Mouse (Mus musculus): ENCODE results near the gene Emid1.
"Not testable (repeated sequence)": the region's sequence is repeated elsewhere in the genome, so short reads cannot be mapped to it uniquely, and the experiment has no call there.

Gene Emid1

DNA sequence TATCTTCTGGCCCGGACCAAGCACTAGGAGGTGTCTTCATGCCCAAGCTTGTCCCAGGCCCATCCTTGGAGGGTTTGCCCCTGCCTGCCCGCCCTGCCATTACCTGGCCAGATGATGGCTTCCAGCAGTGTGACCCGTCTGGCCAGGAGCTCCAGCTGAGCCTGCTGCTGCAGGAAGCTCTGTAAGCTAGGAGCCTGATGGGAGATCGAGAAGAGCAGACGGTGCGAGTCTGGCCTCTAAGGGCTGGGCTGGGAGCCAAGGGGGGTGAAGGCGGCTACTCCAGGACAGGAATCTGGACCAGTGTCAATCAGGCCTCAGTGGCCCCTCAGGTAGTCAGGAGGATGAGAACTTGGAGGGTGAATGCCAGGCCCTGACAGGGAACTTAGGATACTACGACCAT lies 42.6 kb downstream of the Emid1 start:
- DNase-seq (ENCODE audit: low spot score in 2 of 2): no peak

DNA sequence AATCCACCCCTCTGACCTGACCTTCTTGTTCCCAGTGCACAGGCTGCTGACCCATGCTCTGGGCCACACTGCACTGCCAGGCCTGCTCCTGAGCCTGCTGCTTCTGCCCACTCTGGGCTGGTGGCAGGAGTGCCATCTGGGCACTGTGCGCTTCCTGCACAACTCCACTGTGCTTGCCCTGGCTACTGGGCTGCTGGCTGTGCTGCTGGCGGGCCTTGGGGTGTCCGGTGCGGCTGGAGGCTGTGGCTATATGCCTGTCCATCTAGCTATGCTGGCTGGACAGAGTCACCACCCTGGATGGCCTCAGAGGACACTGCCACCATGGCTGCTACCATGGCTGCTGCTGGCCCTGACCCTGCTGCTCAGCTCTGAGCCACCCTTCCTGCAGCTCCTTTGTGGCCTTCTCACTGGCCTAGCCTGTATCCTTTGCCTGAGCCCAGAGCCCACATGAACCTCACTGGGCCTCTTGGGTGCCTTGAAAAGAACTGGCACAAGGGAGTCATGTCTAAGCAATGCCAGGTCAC lies 48.0 kb downstream of the Emid1 start:
- DNase-seq (ENCODE audit: low spot score in 2 of 2): no peak

DNA sequence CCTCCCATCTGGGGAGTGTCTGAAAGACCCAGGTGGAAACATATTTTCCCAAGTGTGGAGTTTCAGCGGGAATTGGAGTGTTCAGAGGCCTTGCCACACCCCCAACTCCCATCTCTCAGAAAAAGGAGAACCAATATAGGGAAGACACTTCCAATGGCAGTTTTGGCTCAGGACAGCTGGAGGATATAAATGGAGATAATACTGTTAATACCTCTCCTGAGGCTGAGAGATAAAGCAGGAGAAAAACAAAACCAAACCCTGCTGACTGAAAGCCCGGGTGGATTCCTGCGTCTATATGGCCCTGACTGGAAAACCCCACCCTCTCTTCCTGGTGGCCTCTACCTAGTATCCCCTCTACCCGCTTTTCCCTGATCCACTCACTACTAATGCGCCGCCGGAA lies 49.7 kb downstream of the Emid1 start:
- DNase-seq (ENCODE audit: low spot score in 2 of 2): no peak

DNA sequence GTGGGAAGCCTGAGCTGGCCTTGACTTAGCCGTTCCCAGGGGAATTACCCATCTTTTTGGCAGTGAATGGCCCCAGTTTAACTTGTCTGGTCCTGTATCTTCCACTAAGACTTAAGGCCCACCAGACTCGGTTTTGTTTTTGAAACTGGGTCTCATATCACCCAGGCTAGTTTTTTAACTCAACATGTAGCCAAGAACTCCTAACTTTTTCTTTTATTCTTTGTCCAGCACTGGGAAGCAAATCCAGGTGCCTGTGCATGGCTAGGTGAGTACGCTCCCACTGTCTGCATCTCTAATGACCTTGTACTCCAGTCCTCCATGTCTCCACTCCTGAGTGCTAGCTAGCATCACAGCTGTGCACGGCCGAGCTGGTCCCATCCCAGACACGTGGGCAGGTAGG lies 50.4 kb downstream of the Emid1 start:
- no peak for DNase-seq (ENCODE audit: low spot score in 2 of 2)

DNA sequence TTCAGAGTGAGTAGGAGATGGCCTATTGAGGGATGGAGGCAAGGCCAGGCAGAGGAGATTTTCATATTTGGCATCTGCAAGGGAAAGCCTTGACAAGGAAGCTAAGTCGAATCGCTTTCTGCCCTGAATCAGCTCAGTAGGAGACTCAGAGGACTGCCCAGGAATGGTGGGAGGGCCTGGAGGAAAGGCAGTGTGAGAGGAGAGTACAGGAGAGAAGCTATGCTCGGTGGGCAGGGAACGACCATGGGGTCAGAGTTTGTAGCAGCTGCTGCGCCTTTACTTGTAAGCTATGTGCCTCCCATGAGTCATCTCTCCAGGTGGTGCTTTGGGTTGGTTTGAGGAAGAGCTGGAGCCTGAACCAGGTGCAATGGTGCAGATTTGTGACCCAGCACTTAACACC lies 51.3 kb downstream of the Emid1 start:
- no peak for DNase-seq (ENCODE audit: low spot score in 2 of 2)

DNA sequence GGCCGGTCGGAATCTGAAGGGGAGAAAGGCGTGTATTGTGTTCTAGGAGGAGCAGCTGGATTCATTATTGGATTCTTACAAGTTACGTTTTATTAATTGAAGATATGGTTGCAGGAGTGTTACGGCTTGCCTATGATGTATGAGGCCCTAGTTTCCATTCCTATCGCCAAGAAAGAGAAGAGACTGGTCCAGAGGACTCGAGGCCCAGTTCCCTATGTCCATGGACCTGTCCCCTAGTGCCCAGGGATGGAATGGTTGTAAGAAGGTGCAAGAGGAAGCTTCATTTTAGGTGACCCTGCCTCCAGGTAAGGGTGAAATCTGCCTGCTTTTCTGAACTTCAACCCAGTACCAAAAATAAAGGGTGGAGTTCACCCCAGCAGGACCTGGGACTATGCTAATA lies 51.8 kb downstream of the Emid1 start:
- no peak for DNase-seq (ENCODE audit: low spot score in 2 of 2)

DNA sequence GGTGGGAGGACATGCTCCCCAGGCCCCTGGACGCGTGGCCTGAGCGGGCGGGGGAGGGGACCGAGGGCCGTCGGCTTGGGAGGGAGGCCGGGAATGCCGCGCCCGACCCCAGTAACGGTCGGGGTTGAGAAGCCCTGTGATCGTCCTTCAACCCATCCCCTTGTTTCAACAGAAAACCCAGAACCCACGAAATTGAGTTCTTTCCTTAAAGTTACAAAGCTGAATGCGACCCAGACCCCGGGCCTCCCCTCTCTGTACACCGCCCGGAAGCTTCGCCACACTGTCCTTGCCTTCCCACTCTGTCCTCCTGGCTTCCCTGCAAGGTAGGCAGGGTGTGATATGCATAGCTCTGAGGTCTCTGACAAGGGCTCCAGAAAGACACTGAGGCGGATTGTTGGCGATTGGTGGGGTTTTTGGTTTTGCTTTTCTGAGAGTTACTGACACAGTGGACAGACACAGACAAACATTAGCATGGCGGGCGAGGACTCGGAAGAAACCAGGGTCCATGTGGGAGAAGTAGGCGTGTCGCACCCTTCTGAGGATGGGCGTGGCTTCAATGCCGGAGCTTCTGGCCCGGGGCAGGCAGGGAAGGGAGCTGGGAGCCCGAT lies 52.4 kb downstream of the Emid1 start:
- DNase-seq (ENCODE audit: low spot score in 2 of 2): peak; percentile 70 to 73

DNA sequence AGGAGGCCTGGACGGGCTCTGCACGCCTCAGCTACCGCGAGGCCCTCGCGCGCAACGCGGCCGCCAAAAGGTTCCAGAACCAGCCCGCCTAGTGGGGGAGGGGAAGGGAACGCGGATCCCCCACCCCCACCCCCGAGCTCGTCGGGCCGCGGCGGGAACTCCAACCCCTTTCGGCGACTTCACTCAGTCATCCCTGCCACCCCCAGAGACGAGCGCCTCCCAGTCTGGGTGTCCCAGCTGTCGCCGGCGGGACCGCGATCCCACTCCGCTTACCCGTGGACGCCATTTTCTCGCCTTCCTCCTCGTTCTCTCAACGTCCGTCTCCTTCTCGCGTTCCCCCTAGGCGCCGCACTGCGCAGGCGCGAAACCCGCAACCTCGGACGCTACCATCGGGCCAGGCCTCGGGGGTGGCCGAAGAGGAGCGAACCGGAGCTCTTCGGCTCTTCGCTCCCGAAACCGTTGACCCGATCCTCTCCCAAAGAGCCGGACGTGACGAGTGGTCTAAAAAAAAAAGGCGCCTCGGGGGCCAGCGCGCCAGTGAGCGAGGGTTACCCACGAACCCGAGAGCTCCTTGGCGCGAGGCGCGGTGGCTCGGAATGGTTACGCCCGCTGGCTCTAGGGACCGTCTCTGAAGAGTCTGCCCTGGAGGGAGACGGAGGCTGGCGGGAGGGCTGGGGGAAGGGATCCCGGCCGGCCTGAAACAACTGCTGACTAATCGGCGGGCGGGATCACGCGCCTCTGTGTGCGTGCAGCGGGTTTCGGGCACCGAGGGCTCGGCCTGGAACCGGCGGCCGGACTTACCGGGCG lies 53.1 kb downstream of the Emid1 start, which contains the start of the genes Rhbdd3 and Ewsr1:
Gene Rhbdd3, plus strand, starts transcription at position 191 of the 807 bp plus-strand sequence.
Gene Ewsr1, minus strand, starts transcription at position 531 of the 807 bp plus-strand sequence.
- peak; percentile 95 to 96 for DNase-seq (ENCODE audit: low spot score in 2 of 2)

DNA sequence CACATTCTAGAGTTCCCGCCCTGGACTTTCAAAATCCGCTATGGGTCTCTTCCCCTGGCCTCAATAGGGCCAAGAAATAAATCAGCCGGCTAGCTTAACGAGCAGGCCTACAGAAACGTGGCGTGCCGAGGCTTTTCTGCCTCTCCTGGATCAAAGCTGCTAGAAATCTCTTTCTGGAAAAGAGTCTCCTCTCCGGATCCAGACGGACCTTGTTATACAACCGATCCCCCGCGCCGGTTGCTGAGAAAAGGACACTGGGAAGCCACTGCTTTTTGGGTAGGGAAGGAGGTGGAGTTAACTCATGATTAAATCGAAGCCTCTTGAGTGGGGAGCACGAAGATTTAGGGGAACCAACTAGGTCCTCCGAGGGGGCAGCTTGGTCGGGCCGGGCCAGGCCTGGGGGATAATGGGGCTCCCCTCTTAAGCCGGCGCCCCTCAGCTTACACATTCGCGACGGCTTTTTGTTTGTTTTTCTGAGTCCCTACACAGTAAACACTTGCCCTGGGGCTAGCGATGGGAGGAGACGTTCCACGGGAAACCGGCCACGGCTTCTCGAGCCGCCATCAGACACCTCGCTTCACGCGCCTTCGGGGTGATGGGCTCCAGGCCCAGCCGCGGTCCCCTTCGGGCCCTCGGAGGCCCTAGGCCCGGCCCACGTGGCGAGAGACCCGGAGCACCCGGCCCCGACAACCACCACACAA lies 53.9 kb downstream of the Emid1 start:
- peak in 1 of 2 experiments; percentile 53 for DNase-seq (ENCODE audit: low spot score in 2 of 2)

DNA sequence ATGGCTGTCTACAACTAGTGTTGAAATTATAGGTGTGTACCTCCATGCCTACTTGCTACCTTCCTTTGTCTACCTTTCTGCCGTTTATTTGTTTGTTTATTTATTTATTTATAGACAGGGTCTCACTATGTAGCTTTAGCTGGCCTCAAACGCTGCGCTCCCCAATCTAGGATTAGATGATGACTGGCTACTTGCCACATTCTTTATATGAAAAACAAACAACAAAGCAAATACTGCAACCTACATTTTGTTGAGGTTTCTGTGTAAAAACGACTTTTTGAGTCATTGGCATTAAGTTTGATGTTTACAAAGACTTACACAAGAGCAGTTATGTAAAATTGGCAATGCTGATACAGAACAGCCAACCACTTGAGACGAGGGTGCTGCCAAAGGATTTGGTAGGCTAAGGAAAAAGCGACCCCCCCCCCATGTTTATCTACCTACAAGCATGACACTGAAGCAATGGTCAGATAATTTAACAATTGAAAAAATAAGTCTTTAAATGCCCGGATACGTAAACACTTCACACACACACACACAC lies 55.5 kb downstream of the Emid1 start:
- no peak for DNase-seq (ENCODE audit: low spot score in 2 of 2)

DNA sequence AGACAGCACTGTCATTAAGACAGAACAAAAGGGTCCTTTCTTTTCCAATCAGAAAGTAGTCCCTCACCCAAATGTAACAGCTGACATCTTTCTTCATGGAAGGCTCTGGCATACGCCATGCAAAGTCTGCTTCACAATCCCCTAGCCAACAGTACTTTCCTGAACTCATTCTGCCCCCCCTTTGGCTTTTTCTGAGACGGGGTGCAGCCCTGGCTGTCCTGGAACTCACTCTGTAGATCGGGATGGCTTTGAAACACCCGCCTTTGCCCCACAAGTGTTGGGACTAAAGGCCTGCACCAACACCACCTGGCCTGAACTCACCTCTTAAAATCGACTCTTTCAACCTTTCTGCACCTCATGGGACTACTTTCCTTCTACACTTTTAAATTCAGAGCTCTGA lies 56.2 kb downstream of the Emid1 start:
- no peak for DNase-seq (ENCODE audit: low spot score in 2 of 2)

DNA sequence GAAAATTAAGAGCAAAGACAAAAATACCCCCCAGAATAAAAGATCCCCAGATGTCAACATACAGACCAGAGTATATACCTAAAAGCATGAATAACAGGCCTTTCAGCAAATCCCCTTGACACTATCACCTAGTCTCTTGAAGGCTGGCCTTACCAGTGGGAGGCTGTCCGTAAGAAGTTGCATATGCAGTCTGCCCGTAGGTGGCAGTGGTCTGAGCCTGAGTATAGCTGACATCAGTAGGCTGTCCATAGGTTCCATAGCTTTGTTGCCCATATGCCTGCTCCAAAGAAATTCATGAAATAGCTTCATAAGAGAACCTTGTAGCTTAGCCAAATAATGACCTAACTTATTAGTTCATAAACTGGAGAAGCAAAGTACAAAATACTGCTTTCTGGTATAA lies 60.4 kb downstream of the Emid1 start:
- no peak for DNase-seq (ENCODE audit: low spot score in 2 of 2)

DNA sequence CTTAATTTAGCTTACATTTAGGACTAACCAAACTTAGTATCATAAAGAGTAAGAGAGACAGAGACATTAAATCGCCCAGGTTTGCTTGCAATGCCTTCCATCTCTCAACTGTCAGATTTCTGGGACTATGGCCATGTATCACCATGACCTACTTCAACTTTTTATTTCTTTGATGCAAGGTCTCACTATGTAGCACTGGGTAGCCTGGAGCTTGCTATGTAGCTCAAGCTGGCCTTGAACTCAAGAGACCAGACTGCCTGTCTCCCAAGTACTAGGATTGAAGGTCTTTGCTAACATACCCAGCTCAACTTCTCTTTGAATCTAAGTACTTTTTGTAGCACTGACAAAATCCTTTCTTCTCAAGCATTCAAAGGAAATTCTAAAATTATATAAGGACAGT lies 62.9 kb downstream of the Emid1 start:
- no peak for DNase-seq (ENCODE audit: low spot score in 2 of 2)

DNA sequence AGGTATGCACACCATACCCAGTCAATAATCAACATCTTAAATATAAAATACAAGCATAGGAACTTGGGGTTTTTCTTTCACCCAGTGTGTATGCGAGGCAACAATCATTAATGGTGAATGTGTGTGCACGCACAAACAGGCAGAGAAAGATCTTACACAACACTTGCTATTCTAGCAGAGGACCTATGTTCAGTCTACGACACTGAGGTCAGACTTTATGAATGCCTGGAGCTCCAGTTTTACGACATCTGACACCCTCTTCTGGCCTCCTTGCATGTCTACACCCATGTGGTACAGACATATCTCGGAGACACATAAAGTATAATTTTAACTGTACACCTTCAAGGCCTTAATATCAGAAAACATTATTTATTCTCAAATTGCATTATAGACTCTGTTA lies 75.2 kb downstream of the Emid1 start:
- DNase-seq (ENCODE audit: low spot score in 2 of 2): not testable (repeated sequence)

DNA sequence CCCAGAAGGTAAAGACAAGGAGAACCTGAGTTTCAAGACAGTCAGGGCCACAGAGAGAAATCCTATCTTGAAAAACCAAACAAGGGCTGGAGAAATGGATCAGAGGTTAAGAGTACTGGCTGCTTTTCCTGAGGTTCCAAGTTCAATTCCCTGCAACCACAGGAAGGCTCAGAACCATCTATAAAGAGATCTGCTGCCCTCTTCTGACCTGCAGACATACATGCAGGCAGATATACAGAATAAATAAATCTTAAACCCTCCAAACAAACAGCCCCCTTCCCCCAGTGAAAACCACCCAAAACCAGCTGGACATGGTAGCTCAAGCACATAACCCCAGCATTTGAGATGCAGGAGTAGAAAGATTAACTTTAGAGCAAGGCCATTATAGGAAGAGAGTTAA lies 76.3 kb downstream of the Emid1 start:
- DNase-seq (ENCODE audit: low spot score in 2 of 2): no peak

DNA sequence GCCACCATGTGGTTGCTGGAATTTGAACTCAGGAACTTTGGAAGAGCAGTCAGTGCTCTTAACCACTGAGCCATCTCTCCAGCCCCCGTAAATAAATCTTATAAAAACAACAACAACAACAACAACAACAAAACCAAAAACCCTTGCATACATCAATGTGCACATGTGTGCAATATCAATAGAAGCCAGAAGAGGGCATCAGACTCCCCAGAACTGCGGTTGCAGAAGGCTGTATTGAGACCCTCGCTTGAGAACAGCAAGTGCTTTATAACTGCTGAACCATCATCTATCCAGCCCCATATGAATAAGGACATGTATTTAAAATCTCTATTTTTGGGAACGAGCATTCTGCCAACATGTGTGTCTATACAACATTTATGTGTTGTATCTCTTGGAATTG lies 77.2 kb downstream of the Emid1 start:
- DNase-seq (ENCODE audit: low spot score in 2 of 2): no peak

DNA sequence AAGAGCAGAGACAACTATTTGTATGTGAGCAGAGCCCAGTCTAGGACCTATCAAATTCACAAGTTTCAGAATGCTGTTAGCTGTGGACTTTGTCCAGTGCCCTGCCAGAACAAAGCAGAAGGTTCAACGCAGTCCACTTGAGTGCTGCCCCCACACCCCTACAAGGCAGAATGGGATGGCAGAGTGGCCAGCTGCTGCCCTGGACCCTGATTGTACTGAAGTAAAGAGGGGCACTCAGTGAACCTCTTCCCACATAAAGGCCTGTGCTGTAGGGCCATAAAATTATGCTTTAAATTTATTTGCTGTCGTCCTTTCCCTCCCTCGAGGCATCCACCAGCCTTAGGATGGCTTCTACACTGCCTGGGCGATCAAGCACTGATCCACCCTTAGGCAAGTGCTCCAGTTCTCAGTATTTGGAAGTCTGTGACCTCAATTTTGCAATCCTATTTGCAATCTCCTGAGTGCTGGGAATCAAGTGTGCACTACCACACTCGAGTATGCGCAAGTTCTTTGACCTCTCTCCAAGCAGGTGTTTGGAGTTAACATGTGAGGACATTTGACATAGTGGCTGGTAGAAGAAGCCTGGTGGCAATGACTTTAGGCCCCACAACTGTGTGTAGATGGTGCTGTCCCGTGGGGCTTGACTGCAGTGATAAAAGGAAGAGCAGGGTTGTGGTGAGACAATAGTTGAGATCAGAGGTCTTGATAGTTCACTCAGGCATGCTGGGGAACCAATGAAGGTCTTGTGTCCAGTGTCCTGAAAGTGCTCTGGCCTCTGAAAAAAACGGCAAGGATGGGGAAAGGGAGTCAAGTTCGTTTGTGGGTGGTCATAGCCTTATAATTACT lies 83.7 kb downstream of the Emid1 start:
- DNase-seq (ENCODE audit: low spot score in 2 of 2): no peak

DNA sequence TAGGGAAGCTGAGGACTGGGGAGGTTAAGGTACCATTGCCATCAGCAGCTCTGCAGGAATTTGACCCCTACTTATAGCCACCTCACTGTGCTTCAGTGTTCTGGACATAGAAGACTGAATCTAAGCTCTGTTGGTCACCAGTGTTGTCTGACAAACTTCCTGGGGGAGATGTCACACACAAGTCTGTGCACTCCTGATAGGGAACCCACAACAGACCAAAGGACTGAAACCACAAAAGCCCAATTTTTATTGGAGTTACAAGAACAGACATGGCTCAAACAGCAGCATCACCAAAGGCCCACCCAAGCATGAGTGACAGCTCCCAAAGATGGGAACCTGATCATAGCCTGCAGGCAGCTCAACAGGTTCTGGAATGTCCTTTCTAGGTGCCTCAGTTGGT lies 85.0 kb downstream of the Emid1 start:
- no peak for DNase-seq (ENCODE audit: low spot score in 2 of 2)

DNA sequence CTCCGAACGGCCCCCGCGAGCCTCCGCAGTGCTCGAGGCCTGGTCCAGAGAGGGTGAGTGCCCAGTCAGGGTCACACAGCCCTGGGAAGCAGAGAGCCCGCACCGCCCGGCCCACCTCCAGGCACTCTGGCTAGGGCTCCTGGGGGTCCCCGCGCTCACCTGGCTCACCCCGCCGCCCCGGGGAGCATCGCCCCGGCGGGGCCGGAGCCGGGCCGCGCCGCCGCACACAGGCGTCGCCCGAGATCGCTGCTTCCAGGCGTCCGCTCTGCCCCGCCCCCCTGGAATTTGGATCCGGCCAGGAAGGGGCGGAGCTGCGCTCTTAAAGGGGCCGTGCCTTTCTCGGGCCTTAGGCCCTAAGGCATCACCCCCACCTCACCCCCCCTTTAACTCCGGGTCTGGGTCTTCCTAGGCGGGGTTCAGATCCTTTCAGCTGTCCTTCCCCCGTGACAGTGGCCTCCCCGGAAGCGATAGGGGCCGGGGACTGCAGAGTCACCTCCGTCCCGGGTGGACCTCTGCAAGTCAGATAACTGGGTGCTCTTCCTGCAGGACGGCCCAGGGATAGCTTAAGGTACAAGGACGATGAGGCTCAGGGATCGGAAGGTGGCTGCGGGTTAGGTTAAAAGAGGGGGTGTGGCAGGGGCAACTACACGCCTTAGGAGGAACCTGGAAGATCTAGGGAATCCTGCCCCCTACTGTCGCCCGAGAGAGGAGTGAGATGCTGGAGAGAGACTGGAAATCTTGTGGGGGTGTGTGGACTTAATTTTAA lies 86.8 kb downstream of the Emid1 start, which contains the start of gene Gas2l1:
Gene Gas2l1, minus strand, starts transcription at position 272 of the 766 bp plus-strand sequence.
- peak; percentile 67 to 79 for DNase-seq (ENCODE audit: low spot score in 2 of 2)

DNA sequence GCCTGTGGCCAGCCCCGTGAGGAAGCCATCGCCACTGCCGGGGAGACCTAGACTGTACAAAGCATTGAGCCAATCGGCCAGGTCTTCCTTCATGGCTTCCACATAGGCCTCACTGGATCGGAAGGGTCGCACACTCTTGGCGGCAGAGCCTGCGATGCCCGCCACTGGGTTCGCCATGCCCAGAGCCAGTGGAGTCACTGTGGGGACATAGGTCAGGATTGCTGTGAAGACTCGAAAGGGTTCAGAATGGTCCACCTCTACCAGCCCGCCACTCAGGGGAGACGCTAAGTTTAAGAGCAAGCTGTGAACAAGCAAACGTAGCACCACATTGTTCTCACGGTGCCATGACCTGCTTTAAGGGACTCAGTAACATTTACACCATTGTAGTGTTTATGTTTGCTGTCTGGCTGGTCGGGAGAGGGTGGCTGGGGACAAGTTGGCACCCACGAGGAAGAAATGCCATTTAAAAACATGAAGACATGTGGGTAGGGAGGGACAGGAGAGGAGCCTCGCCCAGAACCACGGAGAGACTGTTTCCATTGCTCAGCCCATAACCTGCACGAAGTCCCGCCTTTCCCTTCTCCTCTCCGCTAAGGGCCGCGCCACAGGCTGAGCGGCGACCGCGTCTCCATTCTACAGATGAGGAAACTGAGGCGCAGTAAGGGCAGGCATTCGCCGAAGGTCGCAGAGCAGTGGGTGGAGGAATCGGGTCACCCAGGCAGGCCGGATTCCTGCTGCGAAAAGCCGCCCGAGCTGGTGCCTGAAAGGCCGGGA lies 87.6 kb downstream of the Emid1 start:
- DNase-seq (ENCODE audit: low spot score in 2 of 2): no peak
